Mouse (Mus musculus) heart, adult 2 months (tissue): ENCODE data around the gene Arhgef25.

Experiments
- CTCF ChIP-seq: fragments of 200-600 bp; IDR thresholded peaks from 2 replicates; pipeline ENCODE4 v1.8.1; 2022; ENCODE audit warnings: antibody characterized with exemption, mild to moderate bottlenecking, moderate library complexity
- POLR2A ChIP-seq: fragments of 200-500 bp; IDR thresholded peaks from 2 replicates; pipeline ENCODE4 v1.6.1; 2011; ENCODE audit warnings: mild to moderate bottlenecking, low read depth, low read length, control low read depth; ENCODE audit not compliant: insufficient read depth

DNA sequence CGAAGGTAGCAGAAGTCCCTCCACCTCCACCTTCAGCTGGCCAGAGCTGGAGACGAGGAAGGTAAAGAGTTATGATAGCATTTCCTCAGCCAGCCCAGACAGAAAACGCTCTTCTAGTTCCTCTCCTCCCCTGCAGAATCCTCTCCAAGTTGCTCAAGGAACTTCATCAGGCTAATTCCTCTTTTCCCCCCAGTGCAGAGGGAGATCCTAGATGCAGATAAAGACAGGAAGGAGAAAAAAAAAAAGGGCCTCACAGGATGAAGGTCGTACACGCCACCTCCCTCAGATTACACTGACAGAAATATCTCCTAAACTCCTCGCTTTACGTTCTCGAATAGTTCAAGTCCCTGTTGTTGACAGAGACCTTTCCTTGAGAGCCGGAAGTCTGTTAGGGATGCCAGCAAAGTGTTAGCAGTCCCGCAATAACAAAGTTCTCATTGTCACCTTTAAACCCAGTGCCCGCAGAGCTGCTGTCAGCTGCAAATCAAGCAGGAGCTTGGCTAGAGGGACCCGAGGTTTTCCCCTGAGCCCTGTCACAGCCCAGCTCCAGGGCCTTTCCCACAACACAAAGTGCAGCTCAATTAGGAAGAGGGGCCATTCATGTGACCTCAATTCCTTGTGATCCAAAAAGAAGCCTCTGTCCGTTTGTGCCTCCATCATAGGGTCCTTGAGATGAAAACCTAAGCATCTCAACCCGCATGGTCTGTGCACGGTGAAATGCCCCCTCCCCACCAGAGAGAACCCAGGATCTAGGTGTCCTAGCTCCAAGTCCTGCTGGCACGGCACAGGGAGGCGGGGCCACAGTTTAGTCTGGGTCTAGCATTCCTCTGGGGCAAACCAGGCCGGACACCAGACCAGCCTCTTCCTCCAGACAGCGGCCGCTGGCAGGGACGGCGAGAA lies 4.8 kb upstream of the Arhgef25 start:
- TF ChIP-seq POLR2A (peak; percentile 46), CTCF (no peak)
